Mouse (Mus musculus) cortical plate, adult 2 months (tissue): ENCODE results near the gene Usp31.

Experiments used
- CTCF ChIP-seq: fragments of 200-500 bp; IDR thresholded peaks from 2 replicates; pipeline ENCODE4 v1.5.1; 2011; ENCODE audit warnings: mild to moderate bottlenecking, control low read depth, low read length; ENCODE audit not compliant: insufficient read depth; ENCODE audit errors: extremely low read depth
- POLR2A ChIP-seq: fragments of 200-500 bp; IDR thresholded peaks from 2 replicates; pipeline ENCODE4 v1.6.1; 2011; ENCODE audit warnings: mild to moderate bottlenecking, low read length, control low read depth; ENCODE audit not compliant: insufficient read depth; ENCODE audit errors: extremely low read depth

GRCm38 (mm10) chr7:121699218-121699617 is 7.8 kb downstream of the Usp31 start:
- TF ChIP-seq POLR2A, result no peak
- no peak for TF ChIP-seq CTCF
